Mouse (Mus musculus) kidney, adult 18-20 months (tissue): ENCODE measurements around the gene Pitpnm2.

ENCODE experiments used
- DNase-seq: peaks from one replicate; pipeline ENCODE4 v3.0.0; 2021

Gene Pitpnm2

GRCm38 (mm10) chr5:124173012-124173985 is 76.3 kb downstream of the Pitpnm2 start:
- DNase-seq: no peak

GRCm38 (mm10) chr5:124172246-124172645 is 77.3 kb downstream of the Pitpnm2 start:
- no peak for DNase-seq

GRCm38 (mm10) chr5:124171781-124172180 is 77.8 kb downstream of the Pitpnm2 start:
- no peak for DNase-seq

GRCm38 (mm10) chr5:124169224-124169621 is 80.3 kb downstream of the Pitpnm2 start:
- no peak for DNase-seq

GRCm38 (mm10) chr5:124168428-124169223 is 80.9 kb downstream of the Pitpnm2 start:
- DNase-seq: no peak

- no peak for DNase-seq
Observed at GRCm38 (mm10) chr5:124167621-124168020, 81.9 kb downstream of the Pitpnm2 start.

- no peak for DNase-seq
Observed at GRCm38 (mm10) chr5:124166741-124167140, 82.8 kb downstream of the Pitpnm2 start.

GRCm38 (mm10) chr5:124165622-124166570 is 83.7 kb downstream of the Pitpnm2 start:
- no peak for DNase-seq

GRCm38 (mm10) chr5:124163445-124163844 is 86.1 kb downstream of the Pitpnm2 start:
- DNase-seq: no peak

- DNase-seq: peak; percentile 82
Observed at GRCm38 (mm10) chr5:124162577-124162976, 87.0 kb downstream of the Pitpnm2 start.

GRCm38 (mm10) chr5:124161831-124162230 is 87.7 kb downstream of the Pitpnm2 start:
- DNase-seq: no peak

- no peak for DNase-seq
Observed at GRCm38 (mm10) chr5:124159453-124159852, 90.1 kb downstream of the Pitpnm2 start.

GRCm38 (mm10) chr5:124158305-124158704 is 91.3 kb downstream of the Pitpnm2 start:
- no peak for DNase-seq

GRCm38 (mm10) chr5:124155943-124156342 is 93.6 kb downstream of the Pitpnm2 start:
- DNase-seq: no peak

- DNase-seq: no peak
Observed at GRCm38 (mm10) chr5:124152734-124153133, 96.8 kb downstream of the Pitpnm2 start.

- DNase-seq: no peak
Observed at GRCm38 (mm10) chr5:124150895-124151294, 98.7 kb downstream of the Pitpnm2 start.

GRCm38 (mm10) chr5:124149028-124149427 is 100.5 kb downstream of the Pitpnm2 start:
- DNase-seq: no peak

- DNase-seq: no peak
Observed at GRCm38 (mm10) chr5:124138066-124138465, 111.5 kb downstream of the Pitpnm2 start.

- DNase-seq: no peak
Observed at GRCm38 (mm10) chr5:124134261-124134660, 115.3 kb downstream of the Pitpnm2 start.

- no peak for DNase-seq
Observed at GRCm38 (mm10) chr5:124125093-124125492, 124.5 kb downstream of the Pitpnm2 start.

- DNase-seq: no peak
Observed at GRCm38 (mm10) chr5:124122357-124122756, 127.2 kb downstream of the Pitpnm2 start.

- no peak for DNase-seq
Observed at GRCm38 (mm10) chr5:124119204-124119603, 130.4 kb downstream of the Pitpnm2 start.
